Mouse (Mus musculus) cerebellum, adult 2 months (tissue): ENCODE results near the gene Cdhr3.

Experiments
- CTCF ChIP-seq: fragments of 200-500 bp; IDR thresholded peaks from 2 replicates; pipeline ENCODE4 v1.5.1; 2011; ENCODE audit warnings: low read depth, mild to moderate bottlenecking, control low read depth, low read length, moderate library complexity, borderline replicate concordance; ENCODE audit not compliant: insufficient read depth
- POLR2A ChIP-seq: fragments of 200-500 bp; IDR thresholded peaks from 2 replicates; pipeline ENCODE4 v1.6.1; 2011; ENCODE audit warnings: low read length, control low read depth, borderline replicate concordance; ENCODE audit not compliant: insufficient read depth

DNA sequence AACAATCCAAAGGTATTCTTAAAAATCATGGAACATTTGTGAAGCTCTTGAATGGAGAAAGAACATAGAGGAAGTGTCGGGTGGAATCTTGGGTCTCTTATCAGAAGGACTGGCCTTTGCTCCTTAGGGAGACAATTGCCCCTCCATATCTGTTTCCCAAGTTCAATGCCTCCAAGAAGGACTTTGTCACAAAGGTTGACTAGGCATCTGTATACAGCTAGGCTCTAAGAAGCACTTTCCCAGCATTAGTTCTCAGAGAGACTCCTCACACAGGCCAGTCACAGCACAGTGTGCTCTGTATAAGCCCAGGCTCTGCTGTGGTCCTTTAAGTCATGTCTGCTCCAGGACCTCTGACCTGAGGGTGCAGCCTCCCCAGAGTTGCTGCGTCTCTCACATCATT, 479 bp downstream of the Cdhr3 start:
- no peak for TF ChIP-seq CTCF
- TF ChIP-seq POLR2A = no peak
